Mouse (Mus musculus) CH12.LX (cell line): ENCODE results near the gene Ly6g6c.

Experiments
- CTCF ChIP-seq, 2 experiments: IDR thresholded peaks in 1 of 2; conservative IDR thresholded peaks in 1 of 2; 2 replicates each; pipeline ENCODE4 v1.5.1; 2011 to 2012; ENCODE audit warnings: low read depth in 2 of 2, low read length in 2 of 2, improper control_type of control experiment in 1 of 2, inconsistent platforms in 1 of 2, mild to moderate bottlenecking in 1 of 2, moderate library complexity in 1 of 2
- ELF1 ChIP-seq: IDR thresholded peaks from 2 replicates; pipeline ENCODE4 v1.6.1; 2014; ENCODE audit warnings: low read depth, mild to moderate bottlenecking, inconsistent platforms, low read length, improper control_type of control experiment
- MAX ChIP-seq: IDR thresholded peaks from 2 replicates; pipeline ENCODE4 v1.6.1; 2011; ENCODE audit warnings: low read length, improper control_type of control experiment
- NELFE ChIP-seq: IDR thresholded peaks from 2 replicates; pipeline ENCODE4 v1.6.1; 2011; ENCODE audit warnings: low read depth, low read length, improper control_type of control experiment
- POLR2A ChIP-seq: IDR thresholded peaks from 2 replicates; pipeline ENCODE4 v1.6.1; 2011; ENCODE audit warnings: low read depth, mild to moderate bottlenecking, improper control_type of control experiment, low read length
- RCOR1 ChIP-seq: conservative IDR thresholded peaks from 2 replicates; pipeline ENCODE4 v1.6.1; 2012; ENCODE audit warnings: low read depth, mild to moderate bottlenecking, inconsistent platforms, low read length, improper control_type of control experiment
- TBP ChIP-seq: conservative IDR thresholded peaks from 2 replicates; pipeline ENCODE4 v1.6.1; 2011; ENCODE audit warnings: low read depth, low read length, improper control_type of control experiment
- USF1 ChIP-seq: IDR thresholded peaks from 2 replicates; pipeline ENCODE4 v1.6.1; 2014; ENCODE audit warnings: low read depth, mild to moderate bottlenecking, inconsistent platforms, low read length, improper control_type of control experiment
- ZMIZ1 ChIP-seq: IDR thresholded peaks from 2 replicates; pipeline ENCODE4 v1.6.1; 2012; ENCODE audit warnings: low read depth, mild to moderate bottlenecking, inconsistent platforms, low read length, improper control_type of control experiment

GRCm38 (mm10) chr17:35026206-35026605, 39.0 kb upstream of the Ly6g6c start:
- TF ChIP-seq CTCF (conservative IDR thresholded peaks at IDR 0.05 in 1 of 2, IDR thresholded peaks at IDR 0.05 in 1 of 2; ENCODE audit: low read depth in 2 of 2, low read length in 2 of 2) (no peak), MAX (no peak), TBP (no peak), ELF1 (no peak), POLR2A (no peak), NELFE (no peak), ZMIZ1 (no peak), RCOR1 (no peak), USF1 (no peak)
